Mouse (Mus musculus) limb, embryonic 14.5 days (tissue): Measurements from ENCODE around the gene Megf6. TPM values are rescaled to one million over a fixed set of nuclear protein-coding genes. Genes with fewer than 3 reads are reported as not detected.

Source experiments
- ATAC-seq: fragments of 200-750 bp; cut with Nextera tagmentation; 2 replicates; pipeline ENCODE4 v1.8.0; 2017; ENCODE audit warnings: low read depth, moderate number of reproducible peaks, moderate TSS enrichment; ENCODE audit not compliant: low FRiP score
- DNase-seq: peaks from one replicate; pipeline ENCODE4 v3.0.0-alpha.2; 2015; ENCODE audit warnings: low spot score
- H3K27ac ChIP-seq: fragments of 300-500 bp; sonication (generic); replicated peaks from 2 replicates; pipeline ENCODE4 v1.5.1; 2014; ENCODE audit warnings: low read depth, mild to moderate bottlenecking, low read length, moderate library complexity, mixed read lengths
- H3K27me3 ChIP-seq: fragments of 300-500 bp; sonication (generic); 2 replicates; pipeline ENCODE4 v1.6.1; 2014; ENCODE audit warnings: low read length, mixed read lengths; ENCODE audit not compliant: control insufficient read depth, insufficient read depth
- H3K36me3 ChIP-seq: fragments of 300-500 bp; sonication (generic); 2 replicates; pipeline ENCODE4 v1.6.1; 2014; ENCODE audit warnings: mild to moderate bottlenecking, low read length, moderate library complexity, mixed read lengths; ENCODE audit not compliant: control insufficient read depth, insufficient read depth
- H3K4me1 ChIP-seq: fragments of 300-500 bp; sonication (generic); 2 replicates; pipeline ENCODE4 v1.6.1; 2014; ENCODE audit warnings: antibody characterized with exemption, low read length, mixed read lengths; ENCODE audit not compliant: control insufficient read depth, insufficient read depth
- H3K4me2 ChIP-seq: fragments of 300-500 bp; sonication (generic); replicated peaks from 2 replicates; pipeline ENCODE4 v1.6.1; 2014; ENCODE audit warnings: low read depth, mild to moderate bottlenecking, low read length, moderate library complexity; ENCODE audit not compliant: severe bottlenecking
- H3K4me3 ChIP-seq: fragments of 300-500 bp; sonication (generic); replicated peaks from 2 replicates; pipeline ENCODE4 v1.5.1; 2014; ENCODE audit warnings: low read length
- H3K9ac ChIP-seq: fragments of 300-500 bp; sonication (generic); 2 replicates; pipeline ENCODE4 v1.6.1; 2014; ENCODE audit warnings: mild to moderate bottlenecking, low read depth, low read length, moderate library complexity; ENCODE audit not compliant: severe bottlenecking
- H3K9me3 ChIP-seq: fragments of 300-500 bp; sonication (generic); 2 replicates; pipeline ENCODE4 v1.6.1; 2016; ENCODE audit warnings: low read length; ENCODE audit not compliant: control insufficient read depth
- POLR2A ChIP-seq: fragments of 200-500 bp; IDR thresholded peaks from 2 replicates; pipeline ENCODE4 v1.8.0; 2012; ENCODE audit warnings: inconsistent platforms, mild to moderate bottlenecking, moderate library complexity, borderline replicate concordance; ENCODE audit not compliant: insufficient read depth, insufficient read length; ENCODE audit errors: extremely low read depth
- WGBS: fragments of 180-500 bp; shearing (Covaris S2); extraction: QIAGEN DNeasy Blood & Tissue Kit; methylation state at CpG from one replicate; pipeline ENCODE4 v1.1.7; 2014; 5-methylcytosine and 5-hydroxymethylcytosine counted together
- polyA plus RNA-seq, 2 experiments: library from polyadenylated mRNA; depleted of rRNA in 1 of 2; stranded (reverse) in 1 of 2; unstranded in 1 of 2; fragments of >200 nt; fragmentation: Nextera tagmentation in 1 of 2; extraction: Ambion mirVana in 1 of 2; gene quantifications; 2 replicates each; pipeline versions ENCODE4 v1.2.1 to v1.2.3; 2012 to 2014

Gene Megf6
- polyA plus RNA-seq, 2 experiments = 81.1 to 99.9 TPM

- WGBS = 5% methylated on average over 29 of the region's 47 CpGs
- peak overlapping the region; percentile 91 for H3K4me3 ChIP-seq
- H3K36me3 ChIP-seq = peaks cover 37% of the 10 kb centered on the region
- peak; percentile 29 for ATAC-seq
- H3K27me3 ChIP-seq = no peaks in the 10 kb centered on the region
- no peak for TF ChIP-seq POLR2A
- DNase-seq = no peak
- 0 out of 2 replicates have a peak overlapping the region, but pooled peaks have one; percentile 38 for H3K27ac ChIP-seq
- H3K4me2 ChIP-seq = peak overlapping the region; percentile 80
- no peaks in the 10 kb centered on the region for H3K9me3 ChIP-seq
- H3K4me1 ChIP-seq = peaks cover 15% of the 10 kb centered on the region
- H3K9ac ChIP-seq = peak overlapping the region; percentile 66
These were observed 10.5 kb upstream of the Megf6 start for GRCm38 (mm10) chr4:154159961-154160537.

- peak within 1 kb of the TSS; percentile 66 for H3K9ac ChIP-seq
- H3K9me3 ChIP-seq = no peaks in the 10 kb centered on the region
- peaks cover 30% of the 10 kb centered on the region for H3K36me3 ChIP-seq
- H3K27ac ChIP-seq = 0 out of 2 replicates have a peak within 1 kb of the TSS, but pooled peaks have one; percentile 55
- DNase-seq = peak; percentile 95
- no peaks in the 10 kb centered on the region for H3K27me3 ChIP-seq
- H3K4me3 ChIP-seq = peak within 1 kb of the TSS; percentile 91
- peaks cover 15% of the 10 kb centered on the region for H3K4me1 ChIP-seq
- H3K4me2 ChIP-seq = peak within 1 kb of the TSS; percentile 80
- peak; percentile 98 for ATAC-seq
- WGBS = under 1% methylated on average over 54 of the region's 75 CpGs
- 0 out of 2 replicates have a peak, but pooled peaks have one; percentile 50 for TF ChIP-seq POLR2A
These were observed 9.8 kb upstream of the Megf6 start, which contains the start of gene Tprgl for GRCm38 (mm10) chr4:154160538-154161390. Gene Tprgl (minus strand): TSS chr4:154160666.

- Histone ChIP-seq H3K36me3 (peaks cover 7% of the 10 kb centered on the region), H3K9ac (no peak overlapping the region), H3K4me2 (no peak overlapping the region), H3K4me1 (peaks cover 15% of the 10 kb centered on the region), H3K27ac (no peak overlapping the region), H3K9me3 (no peaks in the 10 kb centered on the region), H3K27me3 (no peaks in the 10 kb centered on the region), H3K4me3 (no peak overlapping the region)
- 13% methylated on average over 7 of the region's 7 CpGs for WGBS
- no peak for TF ChIP-seq POLR2A
- ATAC-seq = no peak
- DNase-seq = peak; percentile 67
These were observed 7.2 kb upstream of the Megf6 start for GRCm38 (mm10) chr4:154163296-154163695.

- H3K9ac ChIP-seq = no peak overlapping the region
- H3K27ac ChIP-seq = no peak overlapping the region
- ATAC-seq (no peak), DNase-seq (peak; percentile 60)
- no peaks in the 10 kb centered on the region for H3K9me3 ChIP-seq
- no peak overlapping the region for H3K4me2 ChIP-seq
- H3K4me3 ChIP-seq = no peak overlapping the region
- no peak for TF ChIP-seq POLR2A
- 25% methylated on average over 5 of the region's 5 CpGs for WGBS
- H3K27me3 ChIP-seq = no peaks in the 10 kb centered on the region; the same call in 1 of the 2 replicates
- H3K4me1 ChIP-seq = peaks cover 17% of the 10 kb centered on the region
- no peaks in the 10 kb centered on the region for H3K36me3 ChIP-seq
These were observed 3.5 kb upstream of the Megf6 start for GRCm38 (mm10) chr4:154167053-154167452.

- 1% methylated on average over 15 of the region's 15 CpGs for WGBS
- H3K4me1 ChIP-seq = peaks cover 30% of the 10 kb centered on the region
- ATAC-seq (peak; percentile 14), DNase-seq (no peak)
- H3K36me3 ChIP-seq = no peaks in the 10 kb centered on the region
- H3K4me2 ChIP-seq = peak overlapping the region; percentile 98
- peak overlapping the region; percentile 62 for H3K4me3 ChIP-seq
- no peak overlapping the region for H3K27ac ChIP-seq
- TF ChIP-seq POLR2A = no peak
- H3K27me3 ChIP-seq = no peaks in the 10 kb centered on the region; the same call in 1 of the 2 replicates
- peak overlapping the region; percentile 60 for H3K9ac ChIP-seq
- H3K9me3 ChIP-seq = no peaks in the 10 kb centered on the region
These were observed 509 bp upstream of the Megf6 start for GRCm38 (mm10) chr4:154170021-154170420.
